Mouse (Mus musculus) heart, postnatal 36 days (tissue): Measurements from ENCODE around the gene Rgr. TPM values are rescaled to one million over a fixed set of nuclear protein-coding genes. Genes with fewer than 3 reads are reported as not detected.

Experiments
- DNase-seq, 2 experiments: peaks; one replicate each; pipeline ENCODE4 v3.0.0; 2021 to 2022
- intact Hi-C: fragments of 180-260 bp; cut with DNase I; formaldehyde crosslinking; loops from one replicate; pipeline ENCODE4 v1.15.1; 2025
- total RNA-seq, 2 experiments: library from RNA; stranded (reverse); gene quantifications; 2 replicates each; pipeline ENCODE4 v1.2.3; 2021

Rgr gene
- not detected for total RNA-seq

- intact Hi-C loops: no loop called here
- no peak for DNase-seq
These were observed at the start of gene Rgr for GRCm38 (mm10) chr14:37048914-37049410. Rgr (minus strand) TSS chr14:37048964.

- intact Hi-C loops: no loop called here
- no peak for DNase-seq
These were observed 49.3 kb upstream of the Rgr start, which contains the start of gene Cdhr1 for GRCm38 (mm10) chr14:37097956-37098530. Cdhr1 (minus strand) TSS chr14:37098347.

DNA sequence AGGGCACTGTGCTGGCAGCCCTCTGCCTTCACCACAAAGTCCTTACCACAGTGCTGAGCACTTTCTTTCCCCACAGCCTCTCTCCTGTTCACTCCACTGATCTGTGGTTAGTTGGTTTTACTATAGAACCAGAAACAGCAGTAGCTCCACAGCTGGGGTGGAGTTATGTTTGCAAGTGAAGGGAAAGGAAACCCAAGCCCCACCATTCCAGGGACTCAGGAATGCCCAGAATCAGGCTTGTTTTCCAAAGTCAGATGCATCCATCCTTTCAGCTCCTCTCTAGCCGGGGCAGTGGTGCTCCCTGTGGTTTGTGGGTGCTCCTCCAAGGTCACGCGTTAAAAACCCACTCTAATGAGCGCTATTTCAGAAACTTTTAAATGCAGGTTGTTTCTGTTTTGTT is 46.8 kb upstream of the Rgr start:
- no peak for DNase-seq
- intact Hi-C loops: no loop called here

GRCm38 (mm10) chr14:37094436-37094835 is 45.7 kb upstream of the Rgr start:
- intact Hi-C loops: no loop called here
- DNase-seq: no peak

- DNase-seq: no peak
- intact Hi-C loops: no loop called here
These were observed 35.0 kb upstream of the Rgr start for GRCm38 (mm10) chr14:37083755-37084154.

DNA sequence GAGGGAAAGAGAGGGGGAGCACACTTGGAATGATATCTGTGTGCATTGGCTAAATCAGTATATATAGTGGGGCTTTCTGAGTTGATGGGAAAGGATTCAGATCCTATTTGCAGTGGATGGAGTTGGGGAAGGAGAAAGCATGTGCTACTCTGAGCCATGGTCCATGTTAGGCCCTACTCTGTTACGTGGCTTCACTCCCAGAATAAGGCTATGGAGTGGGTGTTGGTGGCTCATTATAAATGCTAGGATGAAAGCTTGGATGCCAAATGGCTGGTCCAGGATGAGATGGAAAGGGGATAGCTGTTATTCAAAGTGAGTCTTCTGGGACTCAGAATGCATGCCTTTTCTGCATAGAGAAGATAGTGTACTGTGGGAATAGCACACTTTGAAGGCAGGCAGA is 32.0 kb upstream of the Rgr start:
- no peak for DNase-seq
- intact Hi-C loops: no loop called here

GRCm38 (mm10) chr14:37068516-37068915 is 19.8 kb upstream of the Rgr start:
- intact Hi-C loops: no loop called here
- peak; percentile 22 to 52 for DNase-seq

GRCm38 (mm10) chr14:37067629-37068028 is 18.9 kb upstream of the Rgr start, which contains the start of gene Lrit2:
Lrit2 (plus strand) TSS chr14:37067929.
- intact Hi-C loops: no loop called here
- no peak for DNase-seq

- no peak for DNase-seq
- intact Hi-C loops: no loop called here
These were observed 17.9 kb upstream of the Rgr start for GRCm38 (mm10) chr14:37066636-37067035.

DNA sequence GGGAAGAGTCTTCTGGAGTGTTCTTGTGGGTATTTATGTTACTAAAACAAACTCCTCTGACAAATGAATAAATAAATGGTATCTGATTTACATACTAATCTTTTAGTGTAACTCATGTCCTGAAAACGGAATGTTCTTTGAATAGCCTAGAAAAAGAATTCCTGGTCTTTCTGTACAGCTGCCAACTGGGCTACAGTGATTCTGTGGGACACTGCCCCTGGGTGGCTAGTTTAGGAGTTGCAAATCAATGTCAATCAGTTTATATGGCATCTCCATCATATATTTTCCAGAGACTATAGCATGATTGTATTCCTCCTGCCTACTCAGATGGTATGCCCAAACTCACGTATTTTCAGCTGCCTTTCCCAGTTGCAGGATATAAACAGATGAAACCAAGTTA is 16.1 kb upstream of the Rgr start:
- intact Hi-C loops: no loop called here
- DNase-seq: no peak

GRCm38 (mm10) chr14:37034432-37034831 is 14.3 kb downstream of the Rgr start:
- intact Hi-C loops: loop anchor here (5.0 kb wide), 1 partner anchor 97 kb away; no protein-coding TSS in a partner anchor
- no peak for DNase-seq

DNA sequence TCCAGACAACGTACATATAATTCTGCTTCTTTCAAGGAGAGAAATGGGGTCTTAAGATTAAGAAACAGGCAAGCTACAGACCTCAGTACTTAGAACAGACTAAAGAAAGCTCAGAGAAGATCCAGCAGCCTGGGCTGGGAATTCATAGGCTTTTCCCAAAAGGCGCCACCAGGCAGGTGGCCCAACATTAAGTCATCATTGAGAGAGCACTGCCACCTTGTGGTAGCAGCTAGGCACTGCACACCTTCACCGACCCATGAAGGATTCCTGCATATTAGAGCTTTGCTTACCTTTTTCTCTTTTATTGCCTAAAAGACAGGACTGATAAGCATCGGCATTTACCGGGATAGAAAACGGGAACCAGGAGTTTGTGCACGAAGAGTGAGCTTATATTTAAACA is 15.5 kb downstream of the Rgr start:
- intact Hi-C loops: loop anchor here (1.0 to 5.0 kb wide), 3 partner anchors 80 to 166 kb away; no protein-coding TSS in a partner anchor
- DNase-seq: peak; percentile 71 to 75

GRCm38 (mm10) chr14:37032481-37033104 is 16.2 kb downstream of the Rgr start:
- DNase-seq: no peak
- intact Hi-C loops: loop anchor here (1.0 to 5.0 kb wide), 3 partner anchors 80 to 165 kb away; no protein-coding TSS in a partner anchor

- intact Hi-C loops: no loop called here
- DNase-seq: no peak
These were observed 20.2 kb downstream of the Rgr start for GRCm38 (mm10) chr14:37028555-37028954.

- no peak for DNase-seq
- intact Hi-C loops: no loop called here
These were observed 20.8 kb downstream of the Rgr start for GRCm38 (mm10) chr14:37027951-37028350.

GRCm38 (mm10) chr14:37027248-37027933 is 21.4 kb downstream of the Rgr start:
- DNase-seq: no peak
- intact Hi-C loops: no loop called here

- intact Hi-C loops: no loop called here
- DNase-seq: no peak
These were observed 32.9 kb downstream of the Rgr start for GRCm38 (mm10) chr14:37015894-37016293.

- intact Hi-C loops: no loop called here
- DNase-seq: no peak
These were observed 35.1 kb downstream of the Rgr start for GRCm38 (mm10) chr14:37013644-37014043.

DNA sequence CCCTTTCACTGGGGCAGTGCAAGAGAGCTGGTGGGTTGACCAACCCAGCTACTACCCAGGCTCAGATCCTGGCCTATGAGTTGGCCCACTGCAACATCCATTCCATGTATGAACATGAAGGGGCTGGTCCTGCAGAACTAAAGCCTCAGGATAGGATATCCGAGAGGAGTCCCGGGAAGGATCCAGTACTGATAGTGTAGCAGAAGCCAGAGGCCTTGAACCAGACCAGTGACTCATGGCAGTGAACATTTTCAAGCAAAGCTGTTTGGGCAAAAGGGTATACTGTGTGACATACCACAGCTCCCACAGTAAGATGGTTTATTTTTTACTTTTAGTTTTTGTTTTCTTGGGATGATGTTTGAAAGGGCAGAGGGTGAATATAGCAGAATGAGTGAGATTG is 39.1 kb downstream of the Rgr start:
- intact Hi-C loops: no loop called here
- no peak for DNase-seq

DNA sequence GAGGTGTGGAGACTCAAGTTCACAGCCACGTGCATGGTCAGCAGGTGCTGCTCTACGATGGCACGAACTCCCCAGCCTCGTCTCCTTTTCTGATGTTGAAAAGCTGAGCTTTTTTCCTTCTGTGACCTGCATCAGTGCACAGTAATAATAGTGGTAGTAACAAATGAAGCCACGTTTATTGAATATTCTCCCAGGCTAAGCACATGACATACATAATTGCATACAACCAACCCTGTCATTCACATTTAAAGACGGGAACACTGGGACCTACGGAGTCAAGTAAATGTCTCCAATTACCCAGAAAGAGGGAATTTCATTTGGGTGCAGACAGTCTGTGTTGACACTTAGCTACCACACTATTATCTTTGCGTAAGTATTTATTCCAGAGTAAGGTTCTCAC is 42.3 kb downstream of the Rgr start:
- intact Hi-C loops: no loop called here
- DNase-seq: no peak

DNA sequence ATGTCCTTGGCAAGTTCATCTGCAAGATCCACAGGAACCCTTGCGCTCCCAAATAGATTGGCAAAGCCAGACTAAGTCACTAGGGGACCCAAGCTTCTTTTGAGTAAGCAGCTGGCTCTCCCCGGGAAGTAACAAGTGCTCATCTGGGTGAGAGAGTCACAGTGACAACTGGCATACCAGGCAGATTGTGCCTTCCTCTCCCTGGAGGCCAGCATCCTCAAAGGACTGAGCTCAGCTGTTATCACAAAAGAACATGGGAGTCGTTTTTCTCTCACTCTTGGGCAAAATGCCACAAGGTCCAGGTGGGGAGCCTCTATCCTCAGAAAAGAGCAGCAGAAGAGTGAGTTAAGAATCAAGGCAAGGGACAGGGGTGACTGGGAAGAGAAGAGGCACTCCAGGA is 42.9 kb downstream of the Rgr start:
- intact Hi-C loops: no loop called here
- no peak for DNase-seq
